28 mouse cellular contexts compared by ENCODE assay signal in the genomic region with DNA sequence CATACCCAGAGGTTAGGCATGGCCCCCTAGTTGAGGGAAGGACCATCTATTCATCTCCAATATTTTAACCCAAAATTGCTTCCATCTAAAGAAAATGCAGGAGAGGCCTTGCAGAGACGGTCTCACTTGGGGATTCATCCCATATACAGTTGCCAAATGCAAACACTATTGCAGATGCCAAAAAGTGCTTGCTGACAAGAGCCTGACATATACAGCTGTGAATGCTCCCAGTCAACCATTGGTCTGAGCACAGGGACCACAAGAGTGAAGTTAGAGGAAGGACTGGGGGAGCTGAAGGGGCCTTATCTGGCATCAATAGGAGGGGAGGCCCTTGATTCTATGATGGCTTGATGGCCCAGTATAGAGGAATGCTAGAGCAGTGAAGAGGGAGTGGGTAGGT.
"Had no signal": no experiment of that assay in that cellular context is flagged by ENCODE, and none has a peak within 500 bp of the region (broad histone marks: within the 10 kb centered on the region; RNA-seq: fewer than 3 reads in every experiment).

No protein-coding gene starts in this region.

- H3K9ac ChIP-seq: embryonic facial prominence, embryonic 12.5 days; embryonic facial prominence, embryonic 13.5 days; embryonic facial prominence, embryonic 15.5 days; forebrain, embryonic 12.5 days; forebrain, embryonic 13.5 days; forebrain, embryonic 15.5 days; forebrain, postnatal 0 days had no signal

- H3K4me2 ChIP-seq: embryonic facial prominence, embryonic 12.5 days; embryonic facial prominence, embryonic 13.5 days; embryonic facial prominence, embryonic 15.5 days; forebrain, embryonic 12.5 days; forebrain, embryonic 13.5 days; forebrain, embryonic 15.5 days had no signal

- H3K27ac ChIP-seq: embryonic facial prominence, embryonic 10.5 days; embryonic facial prominence, embryonic 12.5 days; embryonic facial prominence, embryonic 13.5 days; embryonic facial prominence, embryonic 15.5 days; forebrain, embryonic 10.5 days; forebrain, embryonic 12.5 days; forebrain, embryonic 13.5 days; forebrain, embryonic 15.5 days; gastrocnemius, adult 2 months had no signal

- H3K4me3 ChIP-seq: embryonic facial prominence, embryonic 10.5 days; embryonic facial prominence, embryonic 12.5 days; embryonic facial prominence, embryonic 13.5 days; embryonic facial prominence, embryonic 15.5 days; erythroblast, embryonic 14.5 days; forebrain, embryonic 10.5 days; forebrain, embryonic 12.5 days; forebrain, embryonic 13.5 days; forebrain, embryonic 15.5 days; gastrocnemius, adult 2 months had no signal

- DNase-seq: cerebellum, adult 2 months; cerebellum, adult 8-10 months; cerebellum, adult 9-10 months; cerebellum, adult 9-11 months; cerebellum, postnatal 10 days; cerebellum, postnatal 14 days; cerebellum, postnatal 25 days; cerebellum, postnatal 36 days; embryo, embryonic 11 days; forebrain, postnatal 0 days; gastrocnemius, adult 2 months; gastrocnemius, postnatal 10 days; gastrocnemius, postnatal 14 days; gastrocnemius, postnatal 25 days; gastrocnemius, postnatal 36 days; heart, adult 11 months; heart, adult 18-20 months had no signal

- H3K9me3 ChIP-seq: embryonic facial prominence, embryonic 10.5 days; embryonic facial prominence, embryonic 12.5 days; embryonic facial prominence, embryonic 13.5 days; embryonic facial prominence, embryonic 15.5 days; forebrain, embryonic 10.5 days; forebrain, embryonic 12.5 days; forebrain, embryonic 13.5 days; forebrain, embryonic 15.5 days had no signal

- H3K4me1 ChIP-seq: embryonic facial prominence, embryonic 10.5 days; embryonic facial prominence, embryonic 12.5 days; embryonic facial prominence, embryonic 13.5 days; embryonic facial prominence, embryonic 15.5 days; forebrain, embryonic 10.5 days; forebrain, embryonic 12.5 days; forebrain, embryonic 13.5 days; forebrain, embryonic 15.5 days had no signal

- H3K36me3 ChIP-seq: embryonic facial prominence, embryonic 10.5 days; embryonic facial prominence, embryonic 12.5 days; embryonic facial prominence, embryonic 13.5 days; embryonic facial prominence, embryonic 15.5 days; forebrain, embryonic 10.5 days; forebrain, embryonic 12.5 days; forebrain, embryonic 15.5 days had no signal

- ATAC-seq: forebrain, embryonic 13.5 days; forebrain, embryonic 14.5 days; forebrain, embryonic 15.5 days; forebrain, embryonic 16.5 days; forebrain, postnatal 0 days had no signal

- H3K27me3 ChIP-seq: embryonic facial prominence, embryonic 12.5 days; embryonic facial prominence, embryonic 13.5 days; embryonic facial prominence, embryonic 15.5 days; forebrain, embryonic 12.5 days; forebrain, embryonic 13.5 days; forebrain, embryonic 15.5 days had no signal
